Mouse (Mus musculus): ENCODE data around the gene Nhlrc2.

The Nhlrc2 gene

DNA sequence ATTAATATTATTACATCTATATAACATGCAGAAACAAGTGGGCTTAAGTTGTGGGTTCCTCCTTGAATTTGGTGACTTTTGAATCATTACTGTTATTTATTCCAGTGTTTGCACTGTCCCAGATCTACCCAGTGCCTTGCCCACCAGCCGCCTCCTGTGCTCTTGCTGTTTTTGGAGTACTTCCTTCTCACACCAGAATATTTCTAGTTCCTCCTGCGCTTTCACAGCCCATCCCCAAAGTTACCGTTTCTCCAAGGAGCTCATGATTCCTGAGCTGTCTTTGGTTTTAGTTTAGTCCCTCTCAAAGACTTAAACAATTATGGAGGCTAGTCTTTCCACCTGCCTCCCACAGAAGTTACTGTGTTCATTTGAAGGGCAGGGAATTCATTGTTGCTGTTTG is 15.4 kb downstream of the Nhlrc2 start:
- DNase-seq (ENCODE audit: low read depth, low spot score), result no peak

DNA sequence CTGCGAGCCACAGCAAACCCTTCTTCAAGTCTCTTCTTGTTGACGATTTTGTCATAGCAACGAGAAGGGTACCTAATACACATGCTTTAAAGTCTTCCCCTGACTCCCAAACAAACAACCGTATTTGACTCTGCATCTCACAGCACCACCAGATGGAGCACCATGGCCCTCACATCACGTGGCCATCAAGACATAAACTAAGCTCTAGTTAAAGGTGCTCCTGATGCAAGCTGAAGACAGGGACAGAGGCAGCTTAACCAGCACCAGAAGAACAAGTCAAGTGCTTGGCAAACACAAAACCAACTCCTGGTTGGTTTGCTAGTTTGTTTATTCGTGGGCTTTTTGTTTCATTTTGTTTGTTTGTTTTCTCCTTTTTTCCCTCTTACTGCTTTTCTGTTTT is 17.3 kb downstream of the Nhlrc2 start:
- DNase-seq (ENCODE audit: low read depth, low spot score), result no peak

DNA sequence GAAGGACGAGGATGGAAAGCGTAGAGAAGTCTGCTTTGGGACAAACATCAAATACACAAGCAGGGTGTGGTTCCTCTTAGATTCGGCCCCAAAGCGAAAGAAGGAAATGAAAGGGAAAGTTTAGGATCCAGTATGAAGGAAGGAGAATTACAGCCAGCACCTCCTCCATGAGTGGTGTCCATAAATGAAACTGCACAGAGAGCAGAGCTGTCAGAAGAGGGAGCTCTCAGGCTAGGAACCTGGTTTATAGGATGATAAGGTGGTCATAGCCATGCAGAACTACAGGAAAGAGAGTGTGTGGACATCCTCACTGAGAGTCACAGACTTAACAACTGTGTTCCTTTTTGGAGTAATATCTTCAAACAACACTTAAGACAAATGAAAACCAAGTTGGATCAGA is 18.0 kb downstream of the Nhlrc2 start:
- DNase-seq (ENCODE audit: low read depth, low spot score), result no peak

DNA sequence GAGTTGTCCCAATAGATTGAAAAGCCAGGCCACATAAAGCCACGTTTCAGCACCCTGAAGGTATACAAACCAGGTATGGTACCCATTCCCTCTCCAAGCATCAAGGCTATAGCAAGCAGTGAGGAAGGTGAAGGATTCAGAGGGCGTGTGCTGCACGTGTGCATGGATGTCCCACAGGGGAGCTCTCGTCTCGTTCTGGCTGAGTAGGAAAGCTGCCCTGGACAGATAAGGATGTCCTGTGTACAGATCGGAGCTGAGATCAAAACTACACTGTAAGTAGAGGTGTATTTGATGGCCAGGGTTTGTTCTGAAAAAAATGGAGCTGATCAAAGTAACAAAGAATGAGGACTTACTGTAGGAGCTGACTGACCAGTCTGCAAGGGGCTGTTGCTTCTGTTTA is 18.9 kb downstream of the Nhlrc2 start:
- DNase-seq (ENCODE audit: low read depth, low spot score), result no peak

DNA sequence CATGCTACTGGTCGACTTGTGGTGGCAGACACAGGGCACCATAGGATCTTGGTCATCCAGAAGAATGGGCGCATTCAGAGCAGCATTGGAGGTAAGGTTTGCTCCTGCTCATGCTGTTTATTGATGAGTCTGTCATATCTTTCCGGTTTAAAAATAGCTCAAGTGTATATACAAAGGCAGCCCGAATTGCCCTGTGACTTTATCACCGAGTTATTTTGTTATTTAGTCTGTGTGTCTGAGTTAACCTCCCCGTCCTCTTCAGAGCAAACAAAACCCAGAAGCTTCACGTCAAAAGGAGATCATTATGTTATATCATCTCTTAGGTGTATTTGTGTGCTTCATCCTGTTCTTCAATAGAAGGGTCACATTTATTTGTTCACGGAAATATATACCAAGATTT is 22.7 kb downstream of the Nhlrc2 start:
- no peak for DNase-seq (ENCODE audit: low read depth, low spot score)

DNA sequence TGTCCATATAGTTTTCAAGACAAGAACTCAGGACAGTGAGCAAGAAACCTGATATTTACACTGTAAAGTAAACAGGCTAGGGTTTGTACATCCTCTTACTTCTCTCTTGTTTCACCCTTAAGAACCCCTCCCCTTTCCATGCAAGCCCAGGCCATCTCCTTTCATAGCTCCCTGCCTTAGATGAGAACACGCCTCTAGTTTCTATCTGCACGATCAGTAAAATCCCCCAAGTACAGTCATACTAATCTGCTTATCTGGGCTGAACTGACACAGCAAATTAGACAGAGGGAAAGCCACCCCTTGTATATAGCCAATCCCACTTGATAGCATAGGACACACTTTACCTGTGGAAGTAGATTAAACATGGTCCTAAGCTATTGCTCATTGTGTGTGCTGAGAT is 23.2 kb downstream of the Nhlrc2 start:
- no peak for DNase-seq (ENCODE audit: low read depth, low spot score)

DNA sequence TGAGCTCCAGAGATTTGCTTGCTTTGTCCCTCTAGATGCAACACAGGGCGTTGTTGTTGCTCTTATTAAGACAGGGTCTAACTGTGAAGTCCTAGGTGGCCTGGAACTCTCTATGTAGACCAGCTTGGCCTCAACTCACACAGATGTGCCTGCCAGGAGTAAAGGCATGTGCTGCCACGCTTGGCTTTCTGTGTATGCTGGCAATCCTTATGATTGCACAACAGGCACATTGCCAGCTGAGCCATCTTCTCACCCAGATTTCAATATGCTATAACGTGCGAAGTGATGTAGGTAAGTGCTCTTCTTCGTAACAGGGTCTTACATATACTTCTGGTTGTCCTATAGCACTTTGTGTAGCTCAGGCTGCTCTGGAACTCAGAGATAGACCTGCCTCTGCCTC is 23.9 kb downstream of the Nhlrc2 start:
- DNase-seq (ENCODE audit: low read depth, low spot score), result no peak

DNA sequence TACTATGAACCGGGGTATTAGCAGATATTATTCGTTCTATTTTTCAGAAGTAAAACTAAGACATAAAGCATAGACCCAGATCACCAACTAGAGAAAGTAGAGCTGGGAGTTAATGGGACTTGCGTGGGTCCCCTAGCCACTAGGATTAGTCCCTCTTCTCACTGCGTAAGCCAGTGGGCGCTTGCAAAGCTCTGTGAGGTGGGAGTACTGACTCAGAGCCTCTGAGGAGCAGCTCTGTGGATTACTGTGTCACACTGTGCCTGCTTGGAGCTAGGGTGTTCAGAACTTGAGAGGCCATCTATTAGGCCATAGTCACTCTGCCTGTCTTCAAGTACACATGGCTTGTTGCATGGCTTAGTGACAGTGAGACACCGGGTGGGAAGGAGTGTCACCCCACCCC is 25.1 kb downstream of the Nhlrc2 start:
- no peak for DNase-seq (ENCODE audit: low read depth, low spot score)

DNA sequence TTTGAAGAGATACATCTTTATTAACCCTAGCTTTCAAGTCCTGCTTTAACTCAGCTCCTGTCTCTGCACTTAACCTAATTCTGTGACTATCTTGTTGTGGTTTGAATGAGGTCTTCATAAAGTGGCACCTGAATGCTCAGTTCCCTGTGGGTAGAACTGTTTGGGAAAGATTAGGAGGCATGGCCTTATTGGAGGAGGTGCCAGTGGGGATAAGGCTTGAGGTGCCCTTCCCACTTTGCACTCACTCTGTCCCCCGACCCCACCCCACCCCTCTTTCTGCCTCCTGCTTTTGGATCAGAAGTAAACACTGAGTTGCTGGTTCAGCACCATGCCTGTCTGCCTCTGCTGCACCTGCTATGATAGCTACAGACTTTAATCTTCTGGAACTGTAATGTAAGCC is 29.7 kb downstream of the Nhlrc2 start:
- DNase-seq (ENCODE audit: low read depth, low spot score), result no peak

DNA sequence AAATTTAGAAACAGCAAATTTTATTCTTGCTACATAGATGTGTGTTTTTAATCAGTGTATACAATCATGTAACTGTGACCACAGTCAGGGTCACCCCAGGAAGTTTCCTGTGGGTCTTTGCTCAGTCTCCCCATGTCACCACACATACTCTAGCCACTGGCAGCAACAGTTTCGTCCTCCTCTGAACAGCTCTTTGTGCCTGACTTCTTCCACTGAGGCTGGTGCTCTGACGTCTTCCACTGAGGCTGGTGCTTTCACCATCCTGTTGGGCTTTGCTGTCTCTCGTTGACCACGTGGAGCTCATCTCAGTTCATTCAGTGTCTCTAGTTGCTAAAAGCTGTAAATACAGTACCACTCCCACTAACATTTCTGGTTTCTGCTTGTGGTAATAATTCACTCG is 33.9 kb downstream of the Nhlrc2 start:
- no peak for DNase-seq (ENCODE audit: low read depth, low spot score)

DNA sequence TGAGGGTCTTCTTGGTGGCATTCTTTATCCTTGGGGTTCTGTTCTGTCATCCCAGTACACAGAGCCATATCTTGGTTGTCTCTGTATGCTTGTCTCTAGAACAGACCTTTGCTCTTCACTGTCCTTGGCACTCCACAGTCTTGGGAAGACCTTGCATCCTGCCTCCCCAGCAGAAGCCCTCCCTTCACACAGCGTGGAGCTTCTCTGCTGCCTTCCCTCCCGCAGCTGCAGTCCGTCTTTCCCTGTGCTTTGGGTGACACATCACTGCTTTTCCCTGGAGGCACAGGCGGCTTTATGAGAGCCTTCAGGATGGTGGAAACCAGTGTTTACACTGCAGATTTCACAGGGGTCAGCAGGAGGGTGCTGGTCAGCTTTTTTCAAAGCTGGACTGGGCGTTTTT is 35.7 kb downstream of the Nhlrc2 start:
- no peak for DNase-seq (ENCODE audit: low read depth, low spot score)

DNA sequence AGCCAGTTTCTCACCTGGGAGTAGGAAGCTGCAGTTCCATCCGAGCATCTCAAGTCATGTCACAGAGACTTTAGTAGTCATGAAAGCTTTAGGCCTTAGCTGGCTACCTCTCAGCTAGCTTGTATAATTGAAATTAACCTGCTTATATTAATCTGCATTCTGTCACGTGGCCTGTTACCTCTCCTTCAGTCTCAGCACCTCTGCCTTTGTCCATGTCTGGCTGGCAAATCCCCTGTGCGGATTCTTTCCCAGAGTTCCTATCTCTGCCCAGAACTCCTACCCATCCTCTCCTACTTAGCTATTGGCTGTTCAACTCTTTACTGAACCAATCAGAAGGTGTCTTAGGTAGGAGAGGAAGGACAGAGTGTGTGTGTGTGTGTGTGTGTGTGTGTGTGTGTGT is 36.2 kb downstream of the Nhlrc2 start:
- DNase-seq (ENCODE audit: low read depth, low spot score), result no peak

DNA sequence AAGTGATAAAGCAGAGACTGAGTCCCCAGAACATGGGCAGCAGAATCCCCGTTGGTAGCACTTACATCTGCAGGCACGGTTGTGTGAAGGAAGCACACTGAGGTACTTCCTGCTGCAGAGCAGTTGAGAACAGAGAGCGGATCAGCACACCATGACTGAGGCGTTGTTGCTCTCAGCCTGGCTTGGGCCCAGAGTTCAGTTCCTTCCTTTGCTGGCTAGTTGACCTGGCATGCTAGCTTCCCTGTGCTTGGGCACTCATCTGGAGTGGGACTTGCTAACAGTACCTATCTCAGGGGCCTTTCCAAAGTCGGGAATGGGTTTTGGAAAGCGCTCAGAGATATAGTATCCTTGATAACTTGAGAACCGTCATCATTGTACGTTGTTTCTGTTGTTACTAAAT is 38.3 kb downstream of the Nhlrc2 start:
- DNase-seq (ENCODE audit: low read depth, low spot score), result no peak

DNA sequence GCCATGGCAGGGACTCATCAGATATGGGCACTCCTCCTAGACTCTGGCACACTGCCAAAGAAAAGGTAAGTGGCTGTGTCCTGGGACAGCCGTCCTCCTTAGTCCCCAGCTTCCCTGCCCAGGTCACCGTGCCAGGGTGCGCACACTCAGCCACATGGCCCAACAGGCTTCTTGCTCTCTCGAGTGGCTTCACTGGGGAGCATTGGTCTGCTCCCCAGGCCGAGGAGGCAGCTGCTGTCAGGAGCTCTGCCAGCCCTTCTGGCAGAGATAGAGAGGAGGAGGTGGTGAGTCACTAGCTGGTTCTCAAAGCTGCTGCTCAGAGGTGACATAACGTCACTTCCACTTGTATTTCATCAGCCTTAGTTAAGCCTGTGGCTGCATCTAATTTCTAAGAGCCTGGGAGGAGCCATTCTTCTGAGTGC is 40.2 kb downstream of the Nhlrc2 start:
- no peak for DNase-seq (ENCODE audit: low read depth, low spot score)

DNA sequence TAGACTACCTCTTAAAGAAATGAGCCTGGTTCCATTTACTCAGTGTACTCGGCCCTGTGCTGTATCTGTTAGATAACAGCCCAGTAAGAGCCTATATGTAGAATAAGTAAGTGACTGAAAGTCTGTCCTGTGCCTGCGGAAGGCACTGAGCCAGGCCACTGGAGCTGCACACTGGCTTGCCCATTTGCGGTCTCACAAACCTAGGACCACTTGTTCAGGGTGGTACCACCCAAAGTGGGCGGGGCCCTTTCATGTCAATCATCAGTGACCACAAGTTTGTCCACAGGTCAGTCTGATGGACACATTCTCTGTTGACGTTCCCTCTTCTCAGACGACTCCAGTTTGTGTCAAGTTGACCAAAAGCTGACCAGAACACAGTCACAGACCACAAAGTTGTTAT is 40.9 kb downstream of the Nhlrc2 start:
- DNase-seq (ENCODE audit: low read depth, low spot score), result no peak

DNA sequence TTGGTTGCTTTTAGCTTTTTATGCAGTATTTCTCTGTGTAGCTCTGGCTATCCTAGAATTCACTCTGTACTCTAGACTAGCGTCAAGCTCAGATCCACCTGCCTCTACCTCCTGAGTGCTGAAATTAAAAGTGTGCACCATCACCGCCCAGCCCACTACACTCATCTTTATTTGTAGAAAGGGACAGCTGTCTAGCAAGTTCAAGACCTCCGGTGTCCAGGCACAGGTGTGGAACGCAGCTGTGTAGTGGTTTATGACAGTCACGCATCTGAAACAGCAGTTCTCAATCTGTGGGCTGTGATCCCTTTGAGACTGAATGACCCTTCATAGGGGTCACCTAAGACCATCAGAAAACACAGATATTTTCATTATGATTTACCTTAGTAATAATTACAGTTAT is 41.4 kb downstream of the Nhlrc2 start:
- no peak for DNase-seq (ENCODE audit: low read depth, low spot score)

DNA sequence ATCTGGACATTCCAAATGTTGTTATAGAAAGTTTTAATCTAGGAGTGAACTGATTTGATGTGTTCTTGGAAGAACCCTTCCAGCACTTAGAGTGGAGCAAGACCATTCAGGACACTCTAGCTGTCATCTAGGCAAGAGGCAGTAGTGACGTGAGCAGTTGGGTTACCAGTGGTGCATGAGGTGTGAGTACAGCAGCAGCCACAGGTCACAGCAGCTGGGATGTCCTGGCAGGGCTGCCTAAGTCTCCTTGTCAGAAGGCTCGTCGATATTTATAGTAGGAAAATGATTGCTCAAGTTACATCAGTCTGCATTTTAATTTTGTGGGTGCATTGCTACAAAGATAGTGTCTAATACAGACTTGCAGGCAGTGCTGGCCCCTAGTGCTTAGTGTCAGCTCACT is 42.2 kb downstream of the Nhlrc2 start:
- no peak for DNase-seq (ENCODE audit: low read depth, low spot score)

DNA sequence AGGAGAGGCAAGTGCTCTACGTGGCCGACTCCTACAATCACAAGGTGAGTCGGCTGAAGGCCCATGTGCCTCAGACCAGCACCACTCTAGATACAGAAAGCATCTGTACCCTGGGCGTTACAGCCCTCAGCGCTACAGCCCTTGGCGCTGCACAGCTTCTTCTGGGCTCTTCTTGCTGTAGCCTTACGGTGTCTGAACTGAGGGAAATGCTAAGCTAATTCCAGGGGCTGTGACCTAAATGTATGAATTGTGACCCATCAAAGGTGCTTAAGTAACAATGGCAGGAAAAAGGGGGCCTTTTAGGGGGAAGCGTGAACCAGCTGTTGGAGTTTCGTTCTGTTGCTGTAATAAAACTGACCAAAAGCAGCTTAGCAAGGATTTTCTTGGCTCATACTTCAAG is 44.4 kb downstream of the Nhlrc2 start:
- DNase-seq (ENCODE audit: low read depth, low spot score), result no peak

DNA sequence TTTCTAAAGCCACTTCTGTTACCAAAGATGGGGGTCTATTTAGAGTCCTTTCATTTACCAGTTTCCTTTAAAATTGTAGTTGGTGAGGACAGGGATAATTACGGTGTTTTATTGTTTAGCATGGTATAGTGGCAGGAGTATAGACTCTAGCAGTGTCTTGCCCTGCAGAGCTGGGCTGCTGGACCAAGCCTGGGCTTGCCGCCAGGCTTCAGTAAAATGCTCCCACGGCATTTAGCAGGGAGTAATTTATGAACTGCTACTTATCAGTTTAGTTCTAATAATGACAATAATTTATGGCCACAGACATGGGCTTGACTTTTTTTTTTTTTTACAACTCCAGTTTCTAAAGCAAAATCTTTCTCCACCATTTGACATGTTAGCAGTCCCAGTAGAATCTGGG is 51.9 kb downstream of the Nhlrc2 start:
- DNase-seq (ENCODE audit: low read depth, low spot score), result no peak

DNA sequence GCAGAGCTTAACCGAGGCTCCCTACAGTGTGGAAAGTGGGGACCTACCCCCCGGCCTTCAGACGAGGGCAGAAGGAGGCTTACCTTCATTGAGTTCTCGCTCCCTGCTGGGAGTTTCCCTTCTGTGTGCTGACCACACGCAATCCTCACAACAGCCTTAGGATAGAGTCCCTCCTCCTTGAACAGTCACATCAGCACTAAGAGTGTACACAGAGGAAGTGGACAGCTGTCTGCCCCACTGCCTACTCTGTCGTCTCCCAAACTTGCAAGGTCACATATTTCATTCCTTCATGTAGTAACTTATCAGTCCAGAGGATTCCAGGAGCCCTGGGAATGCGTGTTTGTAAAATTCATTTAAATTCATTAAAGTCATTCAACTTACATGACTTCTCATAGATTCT is 52.7 kb downstream of the Nhlrc2 start:
- no peak for DNase-seq (ENCODE audit: low read depth, low spot score)

DNA sequence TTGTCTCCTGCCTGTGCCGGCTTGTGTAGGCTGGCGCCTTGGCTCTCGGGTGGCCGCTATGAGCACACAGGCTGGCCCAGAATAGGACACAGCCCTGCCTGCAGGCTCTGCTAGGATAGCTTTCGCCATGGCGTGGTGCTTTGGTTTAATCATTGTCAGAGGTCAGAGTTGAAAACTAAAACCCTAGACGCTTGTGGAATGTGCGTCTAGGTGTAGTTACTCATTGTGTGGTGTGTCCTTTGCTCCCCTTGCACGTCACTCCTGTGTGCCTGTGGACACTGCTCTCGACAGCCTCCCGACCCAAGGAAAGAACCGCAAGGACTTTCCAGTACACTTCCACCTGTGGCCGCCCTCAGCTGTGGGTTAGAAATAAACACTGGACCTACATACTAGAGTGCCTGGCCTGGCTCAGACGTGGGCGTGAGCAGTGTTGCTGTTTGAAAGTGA is 53.9 kb downstream of the Nhlrc2 start:
- no peak for DNase-seq (ENCODE audit: low read depth, low spot score)

DNA sequence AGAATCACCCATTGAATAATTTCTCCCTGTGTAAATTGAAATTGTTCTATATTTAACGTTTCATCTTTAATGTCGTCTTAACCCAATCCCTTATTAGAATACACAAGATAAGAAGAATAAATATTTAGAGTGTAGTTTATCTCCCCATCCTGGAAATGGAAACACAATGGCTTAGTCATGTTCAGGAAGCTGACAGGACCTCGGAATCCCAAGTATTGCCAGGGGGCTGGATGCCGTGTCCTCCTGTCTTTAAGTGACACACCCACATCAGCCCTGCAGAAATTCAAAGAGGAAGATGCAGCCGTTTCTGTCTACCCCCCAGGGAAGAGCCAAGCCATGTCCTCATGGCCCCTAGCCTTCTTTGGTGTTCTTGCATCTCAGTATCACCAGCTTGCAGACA is 60.9 kb downstream of the Nhlrc2 start:
- no peak for DNase-seq (ENCODE audit: low read depth, low spot score)

DNA sequence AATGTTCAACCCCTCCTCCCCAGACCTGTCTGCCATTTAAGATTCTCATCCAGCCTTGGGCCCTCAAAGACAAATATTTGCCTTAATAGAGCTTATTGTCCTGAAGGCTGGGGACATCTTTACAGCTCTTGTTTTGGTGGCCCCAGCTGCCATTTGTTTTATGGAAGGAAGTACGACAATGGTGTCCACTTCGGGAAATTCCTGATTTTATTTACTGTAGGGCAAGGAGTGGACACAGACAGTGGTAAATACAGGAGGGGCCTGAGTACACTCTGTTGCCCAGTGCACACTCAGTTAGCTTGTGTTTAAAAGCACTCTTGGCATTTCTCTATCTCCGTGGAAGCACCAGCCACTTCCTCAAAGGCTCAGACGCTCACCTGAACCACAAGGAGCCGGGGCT is 66.1 kb downstream of the Nhlrc2 start:
- DNase-seq (ENCODE audit: low read depth, low spot score), result no peak

DNA sequence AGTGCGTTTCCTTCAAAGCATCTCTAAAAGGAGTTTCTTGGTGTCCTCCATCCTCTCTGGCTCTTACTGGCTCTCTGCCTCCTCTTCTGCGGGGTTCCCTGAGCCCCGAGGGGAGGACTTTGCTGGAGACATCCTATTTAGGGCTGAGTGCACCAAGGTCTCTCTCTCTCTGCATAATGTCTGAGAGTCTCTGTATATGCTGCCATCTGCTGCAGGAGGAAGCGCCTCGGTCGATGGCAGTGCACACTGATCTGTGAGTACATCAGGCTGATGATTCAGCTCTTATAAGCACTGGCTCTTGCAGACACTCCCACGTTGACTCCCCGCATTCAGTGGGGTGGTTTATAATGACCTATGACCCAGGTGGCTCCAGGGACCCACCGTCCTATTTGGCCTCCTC is 70.8 kb downstream of the Nhlrc2 start:
- no peak for DNase-seq (ENCODE audit: low read depth, low spot score)

DNA sequence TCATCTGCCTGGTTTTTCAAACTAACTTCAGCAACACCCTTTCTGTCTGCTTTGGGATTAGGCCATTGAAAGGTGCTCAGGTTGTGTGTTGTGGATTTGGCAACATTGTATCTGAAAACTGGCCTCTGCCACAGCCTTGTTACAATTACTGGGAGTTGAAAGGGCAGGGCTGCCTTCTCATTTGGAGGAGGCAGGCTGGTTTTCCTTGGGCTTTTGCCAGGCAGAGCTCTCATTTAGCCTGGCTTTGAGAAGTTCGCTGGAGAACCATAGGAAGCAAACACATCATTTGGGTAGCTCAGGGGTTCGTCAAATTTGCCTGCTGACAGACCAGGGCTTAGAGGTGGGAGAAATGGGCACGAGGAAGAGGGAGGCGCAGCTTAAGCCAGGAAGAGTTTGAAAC is 71.5 kb downstream of the Nhlrc2 start:
- DNase-seq (ENCODE audit: low read depth, low spot score), result no peak

Measured in brain, embryonic 18.5 days (tissue).